Mouse (Mus musculus) lung, postnatal 0 days (tissue): ENCODE results near the gene Lrrc36. TPM values are rescaled to one million over a fixed set of nuclear protein-coding genes. Genes with fewer than 3 reads are reported as not detected.

Experiments used
- ATAC-seq: fragments of 200-750 bp; cut with Nextera tagmentation; 2 replicates; pipeline ENCODE4 v1.8.0; 2017; ENCODE audit warnings: moderate library complexity
- DNase-seq: peaks from one replicate; pipeline ENCODE4 v3.0.0-alpha.2; 2016; ENCODE audit warnings: low spot score
- H3K27ac ChIP-seq: fragments of 300-500 bp; sonication (generic); 2 replicates; pipeline ENCODE4 v1.5.1; 2014; ENCODE audit warnings: antibody characterized with exemption, mild to moderate bottlenecking, low read length, mixed read lengths
- H3K27me3 ChIP-seq: fragments of 300-500 bp; sonication (generic); replicated peaks from 2 replicates; pipeline ENCODE4 v1.6.1; 2014; ENCODE audit warnings: low read length, mixed read lengths; ENCODE audit not compliant: insufficient read depth
- H3K36me3 ChIP-seq: fragments of 300-500 bp; sonication (generic); 2 replicates; pipeline ENCODE4 v1.6.1; 2014; ENCODE audit warnings: low read length, mixed read lengths; ENCODE audit not compliant: insufficient read depth
- H3K4me1 ChIP-seq: fragments of 300-500 bp; sonication (generic); 2 replicates; pipeline ENCODE4 v1.6.1; 2014; ENCODE audit warnings: antibody characterized with exemption, low read depth, low read length, mixed read lengths; ENCODE audit not compliant: insufficient read depth
- H3K4me2 ChIP-seq: fragments of 300-500 bp; sonication (generic); replicated peaks from 2 replicates; pipeline ENCODE4 v1.6.1; 2014; ENCODE audit warnings: low read depth, mild to moderate bottlenecking, low read length, moderate library complexity, mixed read lengths
- H3K4me3 ChIP-seq: fragments of 300-500 bp; sonication (generic); 2 replicates; pipeline ENCODE4 v1.5.1; 2014; ENCODE audit warnings: low read depth, low read length
- H3K9ac ChIP-seq: fragments of 300-500 bp; sonication (generic); replicated peaks from 2 replicates; pipeline ENCODE4 v1.6.1; 2014; ENCODE audit warnings: low read depth, mild to moderate bottlenecking
- H3K9me3 ChIP-seq: fragments of 300-500 bp; sonication (generic); 2 replicates; pipeline ENCODE4 v1.6.1; 2016; ENCODE audit warnings: low read length, mixed read lengths
- CTCF ChIP-seq: IDR thresholded peaks from 2 replicates; pipeline ENCODE4 v1.5.1; 2016; ENCODE audit warnings: antibody characterized with exemption, mild to moderate bottlenecking
- EP300 ChIP-seq: IDR thresholded peaks from 2 replicates; pipeline ENCODE4 v1.6.1; 2016; ENCODE audit warnings: antibody characterized with exemption, mild to moderate bottlenecking, control low read depth
- WGBS: fragments of 180-500 bp; shearing (Covaris S2); extraction: QIAGEN DNeasy Blood & Tissue Kit; methylation state at CpG from one replicate; pipeline ENCODE4 v1.1.7; 2014; 5-methylcytosine and 5-hydroxymethylcytosine counted together
- polyA plus RNA-seq: library from polyadenylated mRNA; unstranded; fragments of >200 nt; fragmentation: Nextera tagmentation; extraction: Ambion mirVana; gene quantifications from 2 replicates; pipeline ENCODE4 v1.2.1, GENCODE M21; 2015

The Lrrc36 gene
- polyA plus RNA-seq, 1 experiment from 2014 or later: 3.7 TPM

DNA sequence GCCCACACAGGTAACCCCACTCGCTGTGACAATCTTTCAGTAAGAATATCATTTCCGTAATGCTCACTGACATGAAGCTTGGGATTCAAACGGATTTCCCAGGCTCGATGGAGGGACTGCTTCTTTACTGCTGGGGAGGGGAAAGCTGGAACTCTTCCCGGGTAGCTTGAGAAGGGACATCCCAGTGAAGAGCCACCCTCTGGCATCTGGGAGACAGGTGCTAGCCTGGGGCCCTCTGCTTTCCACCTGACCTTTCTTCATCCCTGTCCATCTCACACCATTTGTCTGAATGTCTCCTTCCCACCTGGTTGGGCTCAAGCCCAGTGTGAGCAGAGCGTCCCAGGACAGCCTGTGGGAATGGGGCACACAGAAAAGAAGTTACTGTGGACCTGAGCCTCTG is 52.9 kb downstream of the Lrrc36 start:
- Histone ChIP-seq H3K4me3 (no peak overlapping the region), H3K27ac (no peak overlapping the region)
- WGBS: 81% methylated on average over 6 of the region's 6 CpGs

DNA sequence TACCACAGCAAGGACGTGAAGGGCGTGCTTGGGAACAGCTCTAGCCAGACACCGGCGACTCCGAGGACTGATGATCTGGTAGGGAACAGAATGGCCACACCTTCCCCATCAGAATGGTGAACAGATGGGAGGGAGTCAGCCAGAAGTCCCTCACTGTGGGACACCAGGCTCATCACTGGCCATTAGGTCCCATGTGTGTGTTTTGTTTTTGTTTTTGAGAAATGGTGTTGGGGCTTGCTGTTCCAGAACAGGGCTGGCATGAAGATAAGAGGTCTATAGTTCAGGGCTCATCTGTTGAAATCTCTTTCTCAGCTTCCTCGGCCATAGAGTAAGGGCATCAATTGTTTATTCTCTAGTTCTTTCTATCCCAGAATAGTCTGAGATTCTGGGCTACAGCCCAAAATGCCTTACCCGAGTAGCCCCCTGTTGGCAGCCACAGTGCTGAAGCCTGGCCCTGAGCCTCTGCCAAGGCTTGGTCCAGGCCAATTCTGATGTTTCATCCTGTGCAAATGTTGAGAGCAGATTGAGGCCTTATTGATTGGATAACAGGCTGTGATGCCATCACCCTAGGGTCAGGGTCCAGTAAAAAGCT is 53.4 kb downstream of the Lrrc36 start:
- Histone ChIP-seq H3K4me2 (no peak overlapping the region), H3K4me3 (no peak overlapping the region), H3K27me3 (no peaks in the 10 kb centered on the region), H3K4me1 (peaks cover 3% of the 10 kb centered on the region; the same call in 1 of the 2 replicates), H3K9me3 (no peaks in the 10 kb centered on the region), H3K27ac (no peak overlapping the region), H3K36me3 (no peaks in the 10 kb centered on the region), H3K9ac (no peak overlapping the region)
- WGBS: 60% methylated on average over 7 of the region's 7 CpGs
- DNase-seq: no peak
- ATAC-seq: no peak
- TF ChIP-seq CTCF: 0 out of 2 replicates have a peak, but pooled peaks have one; percentile 13
- TF ChIP-seq EP300: no peak

More for the DNA sequence above, 52.9 kb downstream of the Lrrc36 start:
- ATAC-seq: no peak
- TF ChIP-seq EP300 (no peak), CTCF (no peak)
- H3K9me3 ChIP-seq: no peaks in the 10 kb centered on the region
- no peaks in the 10 kb centered on the region for H3K36me3 ChIP-seq
- H3K27me3 ChIP-seq: no peaks in the 10 kb centered on the region
- H3K9ac ChIP-seq: no peak overlapping the region
- no peak overlapping the region for H3K4me2 ChIP-seq
- no peak for DNase-seq
- peaks cover 3% of the 10 kb centered on the region; the same call in 1 of the 2 replicates for H3K4me1 ChIP-seq

DNA sequence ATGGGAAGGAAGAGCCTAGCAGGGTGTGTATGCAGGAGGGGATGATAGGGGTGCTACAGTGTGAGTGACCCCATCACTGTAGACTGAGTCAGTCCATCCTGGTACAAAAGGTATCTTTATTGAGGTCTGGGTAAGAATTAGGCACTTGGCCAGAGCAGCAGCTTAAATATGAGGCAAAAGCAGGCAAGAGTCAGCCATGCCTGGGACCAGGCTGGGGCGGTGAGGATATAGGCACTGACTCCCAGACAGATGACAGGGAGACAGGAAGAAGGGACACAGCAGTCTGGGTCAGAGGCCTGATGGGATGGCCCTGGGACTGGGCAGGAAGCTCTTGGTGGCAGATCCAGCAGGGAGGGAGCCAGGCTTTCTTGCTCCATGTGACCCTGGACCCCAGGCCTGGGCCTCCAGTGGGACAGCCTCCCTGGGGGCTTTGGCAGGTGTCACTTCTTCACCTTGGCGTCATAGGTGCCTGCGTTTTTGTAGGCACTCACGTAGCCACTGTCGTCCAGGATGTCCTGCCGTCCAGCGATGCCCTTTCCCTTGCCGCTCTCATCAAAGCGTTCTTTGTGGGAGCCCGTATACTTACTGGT is 54.1 kb downstream of the Lrrc36 start:
- DNase-seq: no peak
- no peak for ATAC-seq
- Histone ChIP-seq H3K27me3 (no peaks in the 10 kb centered on the region), H3K9me3 (no peaks in the 10 kb centered on the region), H3K4me2 (no peak overlapping the region), H3K4me1 (peaks cover 3% of the 10 kb centered on the region; the same call in 1 of the 2 replicates), H3K9ac (no peak overlapping the region), H3K27ac (no peak overlapping the region), H3K36me3 (no peaks in the 10 kb centered on the region), H3K4me3 (no peak overlapping the region)
- 90% methylated on average over 10 of the region's 10 CpGs for WGBS
- TF ChIP-seq CTCF: no peak
- no peak for TF ChIP-seq EP300

DNA sequence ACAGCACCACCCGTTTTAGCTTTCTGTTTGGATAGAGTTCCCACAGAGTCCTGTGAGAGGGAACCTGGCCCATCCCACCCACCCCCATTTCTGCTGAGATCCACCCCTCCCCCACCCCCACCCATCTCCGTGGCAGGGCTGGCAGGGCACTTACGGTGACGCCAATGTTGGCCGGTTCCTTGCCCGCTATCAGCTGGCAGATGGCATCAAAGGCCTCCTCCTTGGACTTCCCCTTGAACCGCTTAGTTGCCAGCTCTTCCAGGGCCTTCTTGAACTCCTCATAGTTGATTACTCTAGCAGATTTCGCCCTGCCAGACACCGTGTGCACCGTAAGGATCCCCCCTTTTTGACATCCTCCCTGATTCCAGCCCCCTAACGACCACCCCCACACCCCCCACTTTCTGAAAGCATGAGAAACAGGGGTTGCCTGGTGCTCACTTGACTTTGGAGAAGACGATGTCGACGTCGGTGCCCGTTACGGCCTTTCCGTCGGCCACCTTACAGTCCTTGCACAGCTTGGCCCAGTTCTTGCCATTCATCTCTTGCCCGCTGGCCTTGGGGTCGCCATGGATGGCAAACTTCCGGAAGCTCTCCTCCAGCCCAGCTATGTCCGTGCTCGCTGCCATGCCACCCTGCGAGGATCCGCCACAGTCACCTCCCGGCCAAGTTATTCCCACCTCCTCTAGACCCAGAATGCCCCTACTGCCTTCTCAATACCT is 54.8 kb downstream of the Lrrc36 start:
- no peak for DNase-seq
- Histone ChIP-seq H3K27ac (no peak overlapping the region), H3K9me3 (no peaks in the 10 kb centered on the region), H3K27me3 (no peaks in the 10 kb centered on the region), H3K4me2 (no peak overlapping the region), H3K4me1 (peaks cover 3% of the 10 kb centered on the region; the same call in 1 of the 2 replicates), H3K4me3 (no peak overlapping the region), H3K36me3 (no peaks in the 10 kb centered on the region; the same call in 1 of the 2 replicates), H3K9ac (no peak overlapping the region)
- no peak for TF ChIP-seq CTCF
- TF ChIP-seq EP300: no peak
- 88% methylated on average over 27 of the region's 27 CpGs for WGBS
- ATAC-seq: no peak

DNA sequence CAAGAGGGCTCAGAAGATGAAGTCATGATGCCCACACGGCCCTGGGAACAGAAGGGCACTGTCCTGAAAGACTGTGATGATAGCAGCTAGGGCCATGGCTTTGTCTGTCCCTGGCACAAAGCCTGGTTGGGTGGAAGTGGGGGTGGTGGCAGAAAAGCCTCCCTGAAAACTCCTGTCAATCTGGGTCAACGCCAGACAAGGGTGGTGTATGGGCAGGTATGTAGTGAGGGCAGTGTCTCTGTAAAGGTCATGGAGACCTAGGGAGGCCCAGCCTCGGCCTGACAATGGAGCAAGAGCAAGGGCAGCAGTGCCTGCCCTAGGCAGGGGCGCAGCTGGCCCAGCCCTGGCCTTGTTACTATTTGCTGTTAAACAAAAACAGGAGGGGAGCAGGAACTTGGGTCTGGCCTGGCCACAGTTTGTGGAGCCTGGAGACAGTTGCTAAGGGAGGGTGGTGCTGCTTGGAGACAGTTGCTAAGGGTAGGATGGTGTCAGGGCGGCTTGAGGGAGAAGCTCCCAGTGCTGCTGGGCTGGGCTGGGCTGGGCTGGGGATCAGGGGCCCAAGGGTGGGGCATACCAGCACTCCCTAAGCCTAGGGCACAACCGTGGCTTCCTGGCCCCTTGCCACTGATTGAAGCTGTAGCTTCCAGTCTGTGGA is 55.8 kb downstream of the Lrrc36 start:
- no peak overlapping the region for H3K27ac ChIP-seq
- 42% methylated on average over 6 of the region's 6 CpGs for WGBS
- H3K9ac ChIP-seq: no peak overlapping the region
- DNase-seq (peak; percentile 66), ATAC-seq (peak; percentile 14)
- no peaks in the 10 kb centered on the region; the same call in 1 of the 2 replicates for H3K36me3 ChIP-seq
- no peak overlapping the region for H3K4me3 ChIP-seq
- H3K9me3 ChIP-seq: no peaks in the 10 kb centered on the region
- no peaks in the 10 kb centered on the region for H3K27me3 ChIP-seq
- H3K4me2 ChIP-seq: peak overlapping the region; percentile 56; the same call in 1 of the 2 replicates
- TF ChIP-seq CTCF: no peak
- no peak for TF ChIP-seq EP300
- peaks cover 8% of the 10 kb centered on the region; the same call in 1 of the 2 replicates for H3K4me1 ChIP-seq

DNA sequence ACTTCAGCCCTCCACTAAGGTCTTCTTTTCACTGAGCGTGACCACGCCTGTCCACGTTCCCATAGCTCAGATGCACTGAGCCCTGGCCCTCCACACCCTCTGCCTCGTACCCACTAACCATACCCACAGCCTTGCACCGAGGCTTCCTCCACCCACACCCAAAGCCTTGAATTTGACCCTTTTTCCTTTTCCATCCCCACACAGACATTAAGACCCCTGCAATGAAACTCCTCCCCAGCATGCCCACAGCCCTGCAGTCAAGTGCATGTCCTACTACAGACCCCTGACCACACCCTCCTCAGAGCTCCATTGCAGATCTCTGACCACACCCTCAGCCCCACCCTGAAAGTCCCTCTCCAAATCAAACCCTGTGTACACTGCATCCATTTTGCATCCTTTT is 56.4 kb downstream of the Lrrc36 start:
- no peak for DNase-seq
- no peak overlapping the region for H3K4me3 ChIP-seq

More for the DNA sequence above, 56.4 kb downstream of the Lrrc36 start:
- Histone ChIP-seq H3K36me3 (no peaks in the 10 kb centered on the region; the same call in 1 of the 2 replicates), H3K27ac (no peak overlapping the region), H3K4me1 (peaks cover 14% of the 10 kb centered on the region; the same call in 1 of the 2 replicates), H3K9me3 (no peaks in the 10 kb centered on the region), H3K27me3 (no peaks in the 10 kb centered on the region), H3K4me2 (peak overlapping the region; percentile 56), H3K9ac (no peak overlapping the region)
- 81% methylated on average over 5 of the region's 5 CpGs for WGBS
- no peak for ATAC-seq
- TF ChIP-seq CTCF (no peak), EP300 (no peak)
